Mouse (Mus musculus) erythroblast, embryonic 14.5 days (primary cell): ENCODE data around the gene Gm49361. TPM values are rescaled to one million over a fixed set of nuclear protein-coding genes. Genes with fewer than 3 reads are reported as not detected.
A peak's percentile ranks its signal among the peaks of the same experiment; 100 is the strongest.

ENCODE experiments used
- H3K27me3 ChIP-seq: 2 replicates; pipeline ENCODE4 v1.6.1; 2012; ENCODE audit warnings: inconsistent platforms; ENCODE audit not compliant: control insufficient read depth
- H3K36me3 ChIP-seq: 2 replicates; pipeline ENCODE4 v1.6.1; 2012; ENCODE audit warnings: mild to moderate bottlenecking, inconsistent platforms; ENCODE audit not compliant: control insufficient read depth
- H3K4me1 ChIP-seq: 2 replicates; pipeline ENCODE4 v1.6.1; 2012; ENCODE audit warnings: inconsistent platforms; ENCODE audit not compliant: control insufficient read depth
- H3K4me3 ChIP-seq: replicated peaks from 2 replicates; pipeline ENCODE3; 2012; ENCODE audit warnings: moderate library complexity, mild to moderate bottlenecking, inconsistent platforms
- H3K9me3 ChIP-seq: 2 replicates; pipeline ENCODE4 v1.6.1; 2012; ENCODE audit warnings: low read length, inconsistent platforms, mixed read lengths; ENCODE audit not compliant: control insufficient read depth
- GATA1 ChIP-seq: IDR thresholded peaks from 2 replicates; pipeline ENCODE4 v1.6.1; 2012; ENCODE audit warnings: low read length, inconsistent platforms, mixed read lengths
- TAL1 ChIP-seq: IDR thresholded peaks from 3 replicates; pipeline ENCODE4 v1.6.1; 2012; ENCODE audit warnings: low read length, inconsistent platforms, mixed read lengths
- polyA plus RNA-seq: library from polyadenylated mRNA; stranded (reverse); fragments of >175 nt; gene quantifications from 2 replicates; pipeline ENCODE4 v1.2.3, GENCODE M21; 2012

Gm49361 gene
- polyA plus RNA-seq, result 0.20 and 0.37 TPM in 2 replicates

DNA sequence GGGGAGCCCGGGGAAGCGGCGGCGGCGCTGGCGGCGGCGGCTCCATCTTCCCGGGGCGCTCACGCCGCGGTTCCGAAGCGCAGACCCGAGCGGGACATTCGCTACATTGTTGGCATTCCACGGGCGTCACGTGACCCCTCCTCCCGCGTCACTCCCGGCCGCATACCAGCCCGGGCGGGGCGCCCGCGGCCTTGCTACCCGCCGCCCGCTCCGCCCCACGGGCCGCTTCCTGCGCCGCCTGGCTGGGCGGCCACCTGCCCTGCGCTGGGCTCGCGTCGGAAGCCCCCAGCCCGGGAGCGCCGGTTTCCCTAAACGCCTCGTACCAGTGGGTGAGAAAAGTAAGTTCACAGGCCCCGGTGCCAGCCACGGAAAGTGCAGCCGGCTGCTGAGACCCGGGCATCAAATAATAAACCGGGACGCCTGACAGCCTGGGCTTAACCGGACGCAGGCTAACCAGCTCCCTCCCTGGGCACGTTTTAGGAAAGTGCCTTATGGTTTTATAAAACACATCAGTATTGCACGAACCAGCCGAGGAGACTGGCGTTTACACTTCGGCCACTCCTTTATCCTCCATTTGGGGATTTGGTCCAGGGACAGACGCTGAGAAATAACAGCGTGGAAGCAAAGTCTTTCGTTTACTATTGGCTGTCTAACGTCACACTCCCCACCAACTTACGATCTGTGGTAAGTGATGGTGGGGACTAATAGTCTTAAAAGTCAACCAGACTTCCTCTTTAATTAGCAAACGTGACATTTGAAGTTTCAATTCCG is at the start of gene Gm49361:
Gene Gm49361 (minus strand): TSS at position 103 of the 771 bp plus-strand sequence.
- Histone ChIP-seq H3K4me3 (peak within 1 kb of the TSS; percentile 94), H3K9me3 (no peaks in the 10 kb centered on the region; the same call in 1 of the 2 replicates), H3K36me3 (no peaks in the 10 kb centered on the region; the same call in 1 of the 2 replicates), H3K4me1 (peaks cover 56% of the 10 kb centered on the region), H3K27me3 (peaks cover 48% of the 10 kb centered on the region)
- no peak for TF ChIP-seq GATA1
- TF ChIP-seq TAL1, result no peak

- no peak overlapping the region for H3K4me3 ChIP-seq
- H3K27me3 ChIP-seq, result 0 out of 2 replicates have a peak, but pooled peaks cover 2% of the 10 kb centered on the region
- TF ChIP-seq TAL1, result no peak
- no peak for TF ChIP-seq GATA1
- no peaks in the 10 kb centered on the region for H3K4me1 ChIP-seq
- H3K9me3 ChIP-seq, result no peaks in the 10 kb centered on the region
- no peaks in the 10 kb centered on the region for H3K36me3 ChIP-seq
These were observed 45.3 kb upstream of the Gm49361 start for GRCm38 (mm10) chr14:57791171-57791570.

DNA sequence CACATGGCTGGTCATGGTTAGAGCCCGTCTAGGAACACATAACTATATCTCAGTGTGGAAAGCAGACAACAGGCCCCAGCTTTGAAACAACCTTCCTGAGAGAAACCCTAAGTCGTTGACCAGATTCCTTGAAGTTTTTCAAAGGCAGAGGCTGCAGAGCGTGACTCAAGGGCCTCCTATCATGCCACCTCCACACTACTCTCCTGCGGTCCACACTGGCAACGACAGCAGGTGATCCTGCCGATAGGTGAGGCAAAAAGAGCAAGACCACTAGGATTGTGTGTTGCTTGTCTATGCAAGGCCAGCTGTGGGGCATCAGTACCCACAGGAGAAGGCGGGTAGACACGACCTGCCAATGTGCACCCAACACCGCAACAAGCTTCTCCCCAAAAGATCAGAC is 43.9 kb upstream of the Gm49361 start:
- Histone ChIP-seq H3K4me1 (no peaks in the 10 kb centered on the region), H3K36me3 (no peaks in the 10 kb centered on the region), H3K4me3 (no peak overlapping the region), H3K9me3 (no peaks in the 10 kb centered on the region), H3K27me3 (peaks cover 3% of the 10 kb centered on the region; the same call in 1 of the 2 replicates)
- no peak for TF ChIP-seq GATA1

GRCm38 (mm10) chr14:57789311-57789710 is 43.4 kb upstream of the Gm49361 start:
- TF ChIP-seq GATA1, result no peak
- TF ChIP-seq TAL1, result no peak
- H3K4me1 ChIP-seq, result no peaks in the 10 kb centered on the region
- peaks cover 5% of the 10 kb centered on the region; the same call in 1 of the 2 replicates for H3K27me3 ChIP-seq
- no peaks in the 10 kb centered on the region for H3K36me3 ChIP-seq
- no peak overlapping the region for H3K4me3 ChIP-seq
- H3K9me3 ChIP-seq, result no peaks in the 10 kb centered on the region

GRCm38 (mm10) chr14:57787406-57787805 is 41.5 kb upstream of the Gm49361 start:
- no peak overlapping the region for H3K4me3 ChIP-seq
- H3K9me3 ChIP-seq, result no peaks in the 10 kb centered on the region
- no peaks in the 10 kb centered on the region for H3K36me3 ChIP-seq
- H3K4me1 ChIP-seq, result no peaks in the 10 kb centered on the region
- TF ChIP-seq TAL1 (no peak), GATA1 (no peak)
- peaks cover 3% of the 10 kb centered on the region; the same call in 1 of the 2 replicates for H3K27me3 ChIP-seq

DNA sequence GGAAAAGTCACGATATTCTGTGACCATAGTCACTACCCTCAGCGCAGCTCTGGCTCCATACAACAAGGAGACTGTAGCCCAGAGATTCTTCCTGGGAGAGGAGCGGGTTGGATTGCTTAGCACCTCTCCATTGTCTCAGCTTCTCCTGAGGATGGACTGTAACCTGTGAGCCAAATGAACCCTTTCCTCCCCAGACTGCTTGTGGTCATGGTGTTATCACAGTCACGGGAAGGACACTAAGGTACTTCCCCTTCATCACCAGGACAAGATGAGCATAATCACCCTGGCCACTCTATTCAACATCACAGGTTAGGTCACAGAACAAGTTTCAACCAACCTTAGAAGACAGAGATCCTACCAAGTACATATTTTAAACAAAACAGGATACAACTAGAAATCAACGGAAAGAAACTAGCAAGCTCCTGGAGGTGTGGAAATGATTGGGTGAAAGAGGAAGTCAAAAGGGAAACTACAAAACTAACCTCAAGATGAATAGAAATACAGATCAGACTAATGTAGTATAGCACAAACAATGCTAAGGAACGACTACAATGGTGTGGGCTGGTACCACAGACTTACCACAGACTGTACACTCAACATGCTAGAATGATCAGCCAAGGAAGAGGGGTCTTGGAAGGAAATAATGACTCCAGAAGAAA is 26.4 kb upstream of the Gm49361 start:
- Histone ChIP-seq H3K4me1 (no peaks in the 10 kb centered on the region), H3K9me3 (no peaks in the 10 kb centered on the region), H3K27me3 (peaks cover 7% of the 10 kb centered on the region), H3K36me3 (no peaks in the 10 kb centered on the region), H3K4me3 (no peak overlapping the region)
- no peak for TF ChIP-seq GATA1
- TF ChIP-seq TAL1, result no peak

GRCm38 (mm10) chr14:57769102-57769501 is 23.2 kb upstream of the Gm49361 start:
- Histone ChIP-seq H3K9me3 (no peaks in the 10 kb centered on the region), H3K27me3 (peaks cover 7% of the 10 kb centered on the region), H3K4me3 (no peak overlapping the region), H3K4me1 (no peaks in the 10 kb centered on the region), H3K36me3 (no peaks in the 10 kb centered on the region)
- TF ChIP-seq TAL1 (no peak), GATA1 (no peak)

- Histone ChIP-seq H3K9me3 (peaks cover 3% of the 10 kb centered on the region), H3K4me3 (no peak overlapping the region), H3K4me1 (peaks cover 43% of the 10 kb centered on the region), H3K27me3 (peaks cover 3% of the 10 kb centered on the region), H3K36me3 (peaks cover under 1% of the 10 kb centered on the region)
- TF ChIP-seq GATA1 (no peak), TAL1 (no peak)
These were observed 14.8 kb upstream of the Gm49361 start for GRCm38 (mm10) chr14:57760447-57761412.
